Mouse (Mus musculus): ENCODE measurements around the gene A230072I06Rik.

Gene A230072I06Rik

DNA sequence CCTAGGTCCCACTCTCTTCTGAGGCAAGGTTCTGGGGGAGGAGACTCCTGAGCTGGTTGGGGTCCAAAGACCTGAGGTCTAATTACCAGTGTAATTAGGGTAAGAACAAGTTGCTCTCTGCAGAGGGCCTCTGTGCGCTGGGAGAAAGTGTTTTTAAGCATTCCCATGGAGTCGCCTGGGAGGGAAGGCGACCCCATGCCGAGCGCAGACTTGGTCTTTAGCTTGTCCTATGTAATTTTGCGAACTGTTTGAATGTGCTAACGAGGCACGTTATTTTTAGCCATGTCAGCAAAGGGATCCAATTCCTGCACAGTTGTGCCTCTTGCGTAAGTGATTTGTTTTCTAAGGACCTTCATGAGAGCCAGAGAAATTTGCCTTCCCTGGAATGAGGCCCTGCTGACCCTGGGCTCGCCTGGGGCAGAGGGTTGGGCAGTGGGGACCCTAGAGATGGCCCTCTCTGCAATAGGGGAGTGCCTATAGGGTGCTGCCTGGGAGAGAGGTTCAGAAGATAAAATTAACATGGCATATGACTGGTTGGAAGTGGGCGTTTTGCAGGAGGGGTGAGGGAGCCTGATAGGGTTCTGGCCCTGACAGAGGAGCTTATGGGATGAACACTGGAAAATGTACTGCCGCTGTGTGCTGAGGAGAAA, at the start of gene A230072I06Rik:
A230072I06Rik (plus strand) TSS at position 157 of the 650 bp plus-strand sequence.
- no peak for DNase-seq (ENCODE audit: low spot score in 2 of 2)

DNA sequence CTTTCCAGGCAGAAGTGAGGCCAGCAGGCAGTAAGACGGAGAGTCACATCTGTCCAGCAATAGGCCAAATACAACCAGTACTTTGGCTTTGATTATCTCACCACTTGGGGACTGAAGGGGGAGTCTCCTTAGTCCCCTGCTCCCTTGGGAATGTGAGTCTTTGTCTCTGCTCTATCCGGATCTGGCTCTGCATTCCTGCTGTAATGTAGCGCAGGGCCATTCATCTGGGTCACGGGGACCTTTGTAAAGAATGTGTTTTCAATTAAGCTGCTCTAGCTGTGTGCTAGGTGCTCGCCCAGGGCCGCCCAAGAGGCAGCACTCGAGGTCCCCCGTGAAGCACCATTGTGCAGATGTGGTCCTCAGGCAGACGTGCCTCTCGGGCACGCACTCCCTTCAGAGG, 44.6 kb upstream of the A230072I06Rik start:
- no peak for DNase-seq (ENCODE audit: low spot score in 2 of 2)

DNA sequence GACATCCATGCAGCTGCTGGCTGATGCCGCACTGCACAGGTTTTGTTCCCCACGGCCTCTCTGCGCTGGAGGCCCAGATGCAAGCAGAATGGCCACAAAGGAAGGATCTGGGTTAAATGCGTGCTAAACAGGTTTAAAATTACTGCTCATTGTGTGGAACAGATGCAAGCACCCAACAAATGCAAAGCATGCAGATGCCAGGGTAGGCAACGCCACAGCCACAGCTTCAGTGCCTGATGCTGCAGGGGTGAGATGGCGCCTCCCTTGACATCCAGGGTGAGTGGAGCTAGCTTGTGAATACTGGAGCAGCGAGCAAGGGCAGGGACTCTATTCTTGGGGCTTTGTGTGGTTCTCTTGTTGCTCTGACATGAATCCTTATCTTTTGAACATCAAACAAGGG, 39.8 kb upstream of the A230072I06Rik start:
- DNase-seq (ENCODE audit: low spot score in 2 of 2): no peak

DNA sequence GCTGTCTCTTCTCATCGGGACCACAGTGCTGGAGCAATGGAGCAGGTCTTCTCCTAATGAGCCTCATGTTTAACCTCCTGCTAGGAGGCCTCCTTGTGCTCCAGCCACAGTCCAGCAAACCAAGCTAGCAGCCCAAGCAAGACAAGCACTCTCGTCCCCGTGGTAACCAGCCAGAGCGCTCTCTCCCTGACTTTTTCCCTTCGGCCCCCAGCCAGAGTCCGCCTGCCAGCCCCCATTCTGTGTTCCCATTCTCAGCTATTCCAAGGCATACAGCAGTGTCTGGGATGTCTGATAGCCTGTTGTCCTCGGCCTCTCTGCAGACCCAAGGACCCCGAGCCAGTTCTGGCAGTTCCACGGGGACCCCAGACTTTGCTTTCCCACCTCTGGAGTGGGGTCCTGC, 38.5 kb upstream of the A230072I06Rik start:
- DNase-seq (ENCODE audit: low spot score in 2 of 2): no peak

DNA sequence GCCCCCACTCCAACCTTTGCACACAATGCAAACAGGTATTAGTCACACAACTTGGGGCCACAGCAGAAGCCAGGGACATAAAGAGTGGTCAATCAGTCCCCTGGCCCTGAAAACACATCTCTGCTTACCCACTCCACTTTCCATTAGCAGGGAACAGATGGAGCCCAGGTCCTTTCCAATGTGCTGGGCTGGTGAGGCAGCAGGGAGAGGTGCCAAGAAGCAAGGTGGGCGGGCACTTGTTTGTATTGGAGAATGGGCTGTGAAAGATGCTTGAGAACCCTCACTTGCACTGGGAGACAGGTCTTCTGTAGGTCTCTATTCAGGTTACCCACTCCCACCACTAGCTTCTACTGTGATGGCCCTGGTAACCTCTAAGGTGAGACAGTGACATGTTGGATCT, 34.9 kb upstream of the A230072I06Rik start:
- no peak for DNase-seq (ENCODE audit: low spot score in 2 of 2)

DNA sequence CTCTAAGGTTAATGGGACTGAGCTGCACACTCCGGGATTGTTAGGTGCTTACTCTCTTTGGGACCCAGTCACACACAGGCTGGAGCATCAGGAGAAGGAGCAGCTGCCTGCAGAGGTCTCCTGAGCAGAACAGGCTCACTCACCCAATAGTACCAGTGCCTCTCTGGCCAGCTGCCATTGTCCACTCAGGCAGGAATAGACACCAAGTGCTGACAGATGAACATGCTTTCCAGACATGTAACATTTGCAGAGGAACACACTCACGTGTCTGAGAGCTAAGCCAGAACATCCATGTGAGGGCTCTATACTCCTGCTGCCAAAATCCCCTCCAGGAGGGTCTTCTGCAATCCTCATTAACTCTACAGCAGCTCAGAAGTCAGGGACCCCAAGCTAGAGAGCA, 18.7 kb upstream of the A230072I06Rik start:
- no peak for DNase-seq (ENCODE audit: low spot score in 2 of 2)

DNA sequence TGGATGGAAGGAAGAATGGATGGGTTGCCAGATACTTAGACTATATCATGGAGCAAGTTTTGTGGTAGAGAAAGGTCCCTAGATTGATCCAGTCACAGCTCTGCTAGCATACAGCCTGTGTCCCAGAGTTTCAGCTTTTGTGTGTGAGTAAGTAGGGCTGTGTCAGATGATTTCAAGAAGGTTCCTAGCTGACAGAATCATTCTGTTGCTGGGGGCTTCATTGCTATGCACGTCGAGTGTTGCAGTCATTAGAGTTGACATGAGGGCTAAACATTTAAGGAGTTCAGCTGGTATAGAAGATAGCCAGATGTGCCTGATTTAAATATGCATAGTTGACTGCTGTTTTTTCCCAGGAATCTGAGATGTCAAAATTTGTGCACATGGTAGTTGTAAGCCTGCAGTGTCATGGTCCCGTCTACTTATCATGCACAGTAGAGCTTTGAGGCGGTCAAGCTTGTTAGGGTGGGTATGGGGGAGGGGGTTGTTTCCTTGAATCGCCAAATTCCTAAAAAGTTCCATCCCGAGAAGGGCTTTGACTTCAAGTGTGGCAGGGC, 18.1 kb upstream of the A230072I06Rik start:
- no peak for DNase-seq (ENCODE audit: low spot score in 2 of 2)

DNA sequence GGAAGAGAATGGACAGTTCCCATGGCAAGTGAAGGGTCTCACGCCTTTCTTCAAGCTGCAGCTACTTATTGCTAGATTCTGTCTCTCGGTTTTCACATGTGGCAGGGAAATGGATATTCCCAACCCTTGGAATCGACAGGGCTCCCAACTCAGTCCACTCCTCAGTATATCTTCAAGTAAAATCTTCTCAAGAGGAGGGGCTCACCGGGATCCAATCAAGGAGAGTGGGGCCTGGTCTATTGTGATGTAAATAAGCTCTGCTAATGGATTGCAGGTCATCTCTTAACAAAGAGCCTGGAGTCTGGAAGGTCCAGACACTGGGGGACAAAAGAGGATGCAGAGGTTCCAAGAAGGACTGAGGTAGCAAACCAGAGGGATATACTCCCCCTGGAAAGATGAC, 17.1 kb upstream of the A230072I06Rik start:
- no peak for DNase-seq (ENCODE audit: low spot score in 2 of 2)

DNA sequence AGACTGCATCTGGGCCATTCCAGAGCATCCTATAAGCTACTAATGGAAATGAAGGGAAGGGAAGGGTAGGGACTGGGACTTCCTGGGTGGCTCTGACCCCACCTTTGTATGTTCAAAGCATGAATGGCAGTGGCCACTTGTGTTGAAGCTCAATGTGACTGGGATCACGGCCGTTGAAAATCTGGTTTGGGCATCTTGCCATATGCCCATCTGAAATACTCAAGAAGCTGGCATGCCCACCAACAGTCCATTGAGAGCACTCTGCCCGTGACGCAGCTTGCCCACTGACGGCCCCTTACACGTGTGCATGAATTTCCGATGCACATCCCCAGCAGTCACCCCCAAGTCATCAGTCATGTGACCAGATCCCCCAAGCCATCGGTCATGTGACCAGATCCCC, 13.6 kb upstream of the A230072I06Rik start:
- no peak for DNase-seq (ENCODE audit: low spot score in 2 of 2)

DNA sequence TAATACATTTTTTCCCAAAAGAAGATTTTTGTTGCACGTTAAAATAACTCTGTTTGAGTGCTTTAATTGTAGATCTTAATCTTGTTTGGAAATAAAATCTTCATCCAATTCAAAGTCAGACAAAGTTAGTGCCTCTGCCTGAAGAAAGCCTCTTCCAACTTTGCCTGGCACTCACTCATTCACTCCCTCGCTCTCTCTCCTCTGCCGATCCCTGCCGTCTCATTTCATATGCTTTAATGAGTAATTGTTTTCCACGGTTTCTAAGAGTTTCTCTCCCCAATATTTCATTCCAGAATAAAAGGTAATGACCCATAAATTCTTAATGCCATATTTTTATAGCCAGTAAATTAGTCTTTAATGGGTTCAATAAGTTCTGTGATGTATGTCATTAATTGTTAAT, 10.8 kb upstream of the A230072I06Rik start:
- DNase-seq (ENCODE audit: low spot score in 2 of 2): no peak

DNA sequence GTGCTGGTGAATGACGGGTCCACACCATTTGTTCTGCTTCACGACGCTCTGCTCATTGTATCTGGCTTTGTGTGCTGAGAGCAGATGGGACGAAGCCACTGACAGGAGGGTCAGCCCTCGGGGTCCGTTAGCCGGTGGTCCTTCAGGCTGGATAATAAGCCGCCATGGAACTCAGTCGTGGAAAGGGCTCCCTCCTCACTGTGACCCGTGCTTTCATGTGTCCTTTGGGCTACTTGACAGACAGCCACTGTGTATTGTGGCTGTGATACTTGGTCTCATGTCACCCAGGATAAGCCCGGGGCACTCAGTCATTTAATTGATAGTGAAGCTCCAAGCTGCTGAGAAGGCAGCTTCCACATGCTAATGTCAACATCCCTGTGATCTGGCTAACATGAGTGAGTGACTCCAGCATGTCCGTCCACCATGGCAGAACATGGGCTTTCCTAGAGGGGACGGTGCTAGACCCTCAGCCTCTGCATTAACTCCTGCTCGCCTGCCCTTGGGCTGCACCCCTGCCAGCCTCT, 10.3 kb upstream of the A230072I06Rik start:
- DNase-seq (ENCODE audit: low spot score in 2 of 2): no peak

DNA sequence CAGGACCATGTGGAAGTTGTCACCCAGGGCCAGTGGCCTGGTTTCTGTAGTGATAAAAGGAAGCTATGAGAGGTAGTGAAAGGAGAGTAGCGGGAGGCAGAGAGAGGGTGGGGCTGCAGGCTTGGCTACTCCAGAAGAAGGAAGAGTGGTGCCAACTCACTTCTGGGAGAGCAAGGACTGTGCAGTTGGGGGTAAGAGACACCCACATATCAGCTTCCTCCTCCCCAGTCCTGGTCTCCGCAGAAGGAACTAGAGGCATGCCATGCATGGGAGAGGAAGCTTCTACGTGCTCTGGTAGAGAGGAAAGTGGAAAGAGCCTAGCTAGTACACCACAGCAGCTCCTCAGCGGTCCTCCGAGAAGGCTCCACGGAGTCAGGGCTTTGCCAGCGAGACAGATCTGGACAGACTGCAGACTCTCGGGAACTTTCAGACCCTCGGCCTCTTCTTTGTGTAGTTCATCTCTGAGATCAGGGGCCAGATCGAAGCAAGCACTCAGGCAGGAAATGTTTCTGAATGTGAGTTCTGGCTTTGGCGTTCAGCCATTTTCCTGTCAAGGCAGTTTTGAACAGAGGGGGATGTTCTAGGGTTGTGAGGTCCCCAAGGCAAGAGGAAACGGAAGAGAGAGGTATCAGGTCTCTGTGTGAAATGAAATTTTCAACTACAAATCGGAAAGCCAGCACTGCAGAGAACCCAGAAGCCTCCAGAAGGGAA, 1.0 kb downstream of the A230072I06Rik start:
- DNase-seq (ENCODE audit: low spot score in 2 of 2): no peak

DNA sequence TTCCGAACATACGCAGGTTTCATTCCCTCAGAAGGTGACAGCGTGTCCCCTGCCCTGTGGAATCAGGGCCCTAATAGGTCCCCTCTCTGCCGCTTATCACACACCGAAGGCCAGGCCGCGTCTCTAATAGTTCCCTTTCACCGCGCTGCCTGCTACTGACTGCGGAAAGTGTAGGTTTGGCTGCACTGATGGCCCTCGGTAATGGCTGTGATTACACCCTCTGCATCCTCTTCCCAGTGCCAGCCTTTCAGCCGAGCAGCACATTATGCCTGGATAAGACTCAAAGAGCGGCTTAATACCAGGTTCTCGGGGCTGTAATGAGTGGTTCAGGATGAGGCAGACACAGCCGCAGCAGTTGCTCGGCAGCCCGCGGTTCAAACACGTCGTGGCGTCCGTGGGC, 3.5 kb downstream of the A230072I06Rik start:
- DNase-seq (ENCODE audit: low spot score in 2 of 2): no peak

DNA sequence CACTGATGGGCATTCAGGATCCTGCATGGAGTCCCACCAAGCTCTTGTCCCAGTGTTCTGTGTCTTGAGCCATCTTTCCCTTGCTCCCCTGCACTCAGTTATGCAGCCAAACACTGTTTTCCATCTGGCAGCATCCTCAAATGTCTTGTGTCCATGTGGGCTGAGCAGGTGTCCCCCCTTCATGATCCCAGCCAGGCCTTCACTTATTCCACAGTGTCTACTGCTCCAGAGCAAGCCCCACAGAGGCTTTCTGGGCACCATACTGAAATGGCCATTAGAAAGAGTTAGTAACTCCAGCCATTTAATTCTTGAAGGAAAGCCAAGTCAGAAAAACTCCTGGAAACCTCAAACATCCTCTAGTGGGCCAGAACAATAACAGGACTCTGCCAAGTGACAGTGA, 11.9 kb downstream of the A230072I06Rik start:
- DNase-seq (ENCODE audit: low spot score in 2 of 2): no peak

DNA sequence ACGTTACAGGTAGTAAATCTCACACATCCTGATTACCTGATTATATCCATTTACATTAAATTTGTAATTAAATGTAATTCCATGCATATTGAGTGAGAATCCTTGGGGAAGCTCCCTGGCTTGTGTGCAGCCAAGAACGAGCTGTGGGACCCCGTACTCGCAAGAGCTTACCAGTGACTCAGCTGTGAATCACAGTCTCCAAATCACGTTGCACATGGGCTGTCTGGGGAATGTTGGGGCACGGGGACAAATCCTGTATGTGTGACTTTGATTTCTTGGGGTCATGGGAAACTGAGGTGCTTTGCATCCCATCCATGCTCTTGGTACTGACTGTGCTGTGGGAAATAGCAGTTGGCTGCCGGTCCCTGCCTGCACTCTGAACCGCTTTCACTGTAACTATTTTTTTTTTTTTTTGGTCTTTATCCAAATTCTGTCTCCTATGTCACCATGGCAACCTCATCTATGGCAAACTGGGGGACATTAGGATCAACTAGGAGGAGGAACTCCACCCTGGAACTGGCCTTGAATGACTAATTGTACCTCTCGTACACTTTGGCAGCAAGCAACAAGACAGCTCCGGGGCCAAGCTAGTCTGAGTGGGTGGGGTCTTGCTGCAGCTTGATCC, 19.8 kb downstream of the A230072I06Rik start:
- DNase-seq (ENCODE audit: low spot score in 2 of 2): no peak

DNA sequence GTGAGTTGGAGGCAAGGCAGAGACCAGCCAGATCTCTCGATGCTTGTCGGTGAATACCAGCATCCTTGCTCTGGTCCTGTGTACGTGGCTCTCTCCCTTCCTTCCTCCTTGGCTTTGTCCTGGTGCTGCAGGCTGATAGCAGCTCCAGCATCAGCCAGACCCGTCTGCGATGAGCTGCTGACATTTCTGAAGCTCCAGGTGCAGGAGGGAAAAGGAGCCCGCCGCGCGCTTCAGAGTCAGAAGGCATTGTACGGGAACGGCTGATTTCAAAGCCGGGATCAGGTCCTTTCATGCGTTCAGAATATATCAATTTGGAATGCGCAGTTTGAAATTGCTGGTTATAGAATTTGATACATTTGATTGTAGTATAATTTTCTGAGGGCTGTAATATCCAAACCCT, 23.4 kb downstream of the A230072I06Rik start:
- DNase-seq (ENCODE audit: low spot score in 2 of 2): no peak

DNA sequence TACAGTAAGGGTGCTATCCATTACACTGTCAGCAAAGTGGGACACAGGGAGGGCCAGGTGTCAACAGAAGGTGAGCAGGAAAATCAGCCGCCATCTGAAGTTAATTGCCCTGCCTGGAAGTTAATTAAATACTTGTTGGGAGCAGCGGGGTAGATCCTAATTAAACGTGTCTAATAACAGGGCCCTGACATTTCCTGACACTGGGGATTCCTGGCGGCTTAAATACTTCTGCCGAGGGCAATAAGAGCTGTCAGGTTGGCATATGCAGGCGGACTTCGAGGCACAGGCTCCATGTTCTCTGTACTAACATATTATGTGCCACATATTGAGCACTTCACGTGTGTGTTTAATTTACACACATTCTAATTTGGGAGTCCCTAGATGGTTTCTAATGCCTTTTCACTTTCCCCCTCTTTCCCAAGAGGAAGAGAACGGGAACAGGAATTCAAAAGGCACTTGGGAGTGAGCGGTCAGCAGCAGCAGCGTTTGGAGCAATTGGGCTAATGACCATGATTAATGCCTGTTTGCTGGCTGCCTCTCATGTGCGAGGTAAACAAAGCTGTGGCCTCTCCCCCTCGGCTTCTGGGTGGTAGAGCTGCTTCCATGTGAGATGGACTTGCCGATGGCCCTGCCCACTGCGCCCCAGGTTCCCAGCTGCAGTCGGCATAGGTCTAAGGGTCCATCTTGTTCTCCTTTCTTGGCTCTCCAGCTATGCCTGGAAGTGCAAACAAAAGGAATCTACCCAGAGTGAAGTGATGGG, 34.5 kb downstream of the A230072I06Rik start:
- DNase-seq (ENCODE audit: low spot score in 2 of 2): no peak

DNA sequence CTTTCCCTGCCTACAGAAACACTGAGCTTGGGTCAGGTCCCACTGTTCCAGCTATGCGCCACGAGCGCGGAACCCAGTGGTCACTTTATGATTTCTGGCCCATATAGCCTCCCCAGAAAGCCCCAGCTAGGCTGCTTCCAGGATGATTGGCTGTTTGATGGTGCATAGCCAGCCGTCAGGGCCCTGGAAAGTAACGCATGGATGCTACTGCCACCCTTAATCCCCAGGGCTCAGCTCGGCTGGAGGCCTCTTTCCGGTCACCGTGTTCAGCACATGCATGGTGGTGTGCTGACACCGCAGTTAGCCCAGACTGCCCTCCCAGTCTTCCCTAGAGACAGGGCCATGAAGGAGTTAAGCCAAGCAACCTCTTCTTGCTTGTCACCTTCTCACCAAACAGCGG, 35.6 kb downstream of the A230072I06Rik start:
- DNase-seq (ENCODE audit: low spot score in 2 of 2): no peak

DNA sequence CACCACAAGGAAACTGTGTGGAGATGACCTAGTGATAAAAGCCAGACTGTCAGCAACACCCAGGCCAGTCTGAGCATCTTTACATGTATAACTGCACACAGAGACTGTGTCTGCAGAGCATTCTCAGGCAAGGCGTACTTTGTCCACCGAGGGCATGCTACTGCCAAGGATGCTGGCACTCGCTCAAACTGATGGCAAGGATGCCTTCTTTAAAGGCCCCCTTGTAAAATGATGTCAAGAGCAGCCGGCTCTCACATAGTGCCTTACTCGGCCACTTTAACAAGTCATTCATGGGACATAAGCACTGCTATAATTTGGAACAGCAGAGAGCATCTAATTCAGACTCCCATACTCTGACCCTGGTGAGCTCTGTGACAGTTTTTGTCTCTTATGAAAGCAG, 36.6 kb downstream of the A230072I06Rik start:
- DNase-seq (ENCODE audit: low spot score in 2 of 2): no peak

DNA sequence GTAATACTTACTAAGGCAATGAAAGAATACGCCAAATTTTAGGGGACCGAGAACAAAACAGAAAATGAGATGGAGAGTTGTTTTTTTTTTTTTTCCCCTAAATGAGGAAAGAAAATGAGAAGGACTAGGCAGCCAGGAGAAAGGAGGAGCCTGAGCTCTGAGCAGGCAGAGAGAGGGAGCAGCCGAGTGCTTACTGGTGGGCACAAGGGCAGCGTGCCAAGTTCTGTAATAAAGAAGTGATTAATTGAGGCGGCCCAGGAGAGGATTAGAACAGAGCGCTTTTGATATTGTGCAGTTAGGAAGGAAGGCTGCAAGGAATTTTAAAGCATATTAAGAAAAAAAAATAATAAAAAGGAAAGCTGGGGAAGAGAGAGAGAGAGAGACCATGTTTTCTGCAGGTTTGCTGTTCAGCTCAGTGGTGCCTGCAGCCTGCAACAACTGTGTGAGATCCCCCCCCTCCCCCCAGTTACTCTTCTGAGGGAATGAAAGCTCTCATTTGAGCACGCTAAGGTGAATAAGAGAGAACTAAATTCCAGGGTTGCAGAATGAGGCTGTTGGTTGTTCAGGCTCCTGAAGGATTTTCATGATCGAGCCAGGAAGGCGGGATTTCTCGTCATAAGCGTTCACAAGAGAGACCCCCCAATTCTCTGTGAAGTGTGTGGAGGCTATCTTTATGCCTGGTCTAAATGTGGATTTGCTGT, 41.3 kb downstream of the A230072I06Rik start:
- DNase-seq (ENCODE audit: low spot score in 2 of 2): no peak

DNA sequence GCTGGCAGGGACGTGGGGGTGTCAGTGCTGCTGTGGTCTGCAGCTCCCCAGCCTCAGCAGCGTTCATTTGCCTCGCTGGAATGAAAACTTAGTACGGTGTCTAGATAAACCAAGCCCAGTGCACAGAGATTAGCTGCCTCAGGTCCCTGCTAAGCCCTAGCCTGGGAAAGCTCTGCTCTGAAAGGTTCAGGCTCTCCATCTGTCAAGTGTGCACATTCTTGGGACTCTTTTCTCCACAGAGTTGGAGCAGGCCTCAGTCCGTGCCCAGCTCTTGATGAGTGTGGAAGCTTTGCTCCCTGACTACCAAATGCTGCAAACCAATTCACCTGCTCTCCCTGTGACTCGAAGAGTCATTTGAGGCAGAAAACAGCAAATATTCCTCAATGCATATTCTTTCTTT, 43.5 kb downstream of the A230072I06Rik start:
- no peak for DNase-seq (ENCODE audit: low spot score in 2 of 2)

All from urinary bladder, postnatal 4 days (tissue).